Mouse (Mus musculus) heart, embryonic 16.5 days (tissue): ENCODE data around the gene Cobl. TPM values are rescaled to one million over a fixed set of nuclear protein-coding genes. Genes with fewer than 3 reads are reported as not detected.

Source experiments
- ATAC-seq: fragments of 200-750 bp; cut with Nextera tagmentation; replicated peaks from 2 replicates; pipeline ENCODE4 v1.8.0; 2017; ENCODE audit warnings: moderate number of reproducible peaks; ENCODE audit not compliant: insufficient read depth, low FRiP score; ENCODE audit errors: extremely low read depth
- H3K27ac ChIP-seq: fragments of 300-500 bp; sonication (generic); 2 replicates; pipeline ENCODE4 v1.5.1; 2014; ENCODE audit warnings: mild to moderate bottlenecking, low read length, control low read depth, moderate library complexity
- H3K27me3 ChIP-seq: fragments of 300-500 bp; sonication (generic); 2 replicates; pipeline ENCODE4 v1.6.1; 2014; ENCODE audit warnings: low read length, mixed read lengths; ENCODE audit not compliant: control insufficient read depth, insufficient read depth
- H3K36me3 ChIP-seq: fragments of 300-500 bp; sonication (generic); 2 replicates; pipeline ENCODE4 v1.6.1; 2014; ENCODE audit not compliant: control insufficient read depth, insufficient read depth
- H3K4me1 ChIP-seq: fragments of 300-500 bp; sonication (generic); 2 replicates; pipeline ENCODE4 v1.6.1; 2014; ENCODE audit warnings: low read length, mixed read lengths; ENCODE audit not compliant: control insufficient read depth, insufficient read depth
- H3K4me2 ChIP-seq: fragments of 300-500 bp; sonication (generic); 2 replicates; pipeline ENCODE4 v1.6.1; 2014; ENCODE audit warnings: low read depth, mild to moderate bottlenecking, control low read depth, low read length
- H3K4me3 ChIP-seq: fragments of 300-500 bp; sonication (generic); 2 replicates; pipeline ENCODE4 v1.5.1; 2014; ENCODE audit warnings: mild to moderate bottlenecking, control low read depth, low read length
- H3K9ac ChIP-seq: fragments of 300-500 bp; sonication (generic); 2 replicates; pipeline ENCODE4 v1.6.1; 2014; ENCODE audit warnings: low read length, control low read depth
- H3K9me3 ChIP-seq: fragments of 300-500 bp; sonication (generic); replicated peaks from 2 replicates; pipeline ENCODE4 v1.6.1; 2016; ENCODE audit warnings: low read length; ENCODE audit not compliant: control insufficient read depth
- WGBS: fragments of 180-500 bp; shearing (Covaris S2); extraction: QIAGEN DNeasy Blood & Tissue Kit; methylation state at CpG from one replicate; pipeline ENCODE4 v1.1.7; 2014; 5-methylcytosine and 5-hydroxymethylcytosine counted together
- polyA plus RNA-seq: library from polyadenylated mRNA; unstranded; fragments of >200 nt; fragmentation: Nextera tagmentation; extraction: Ambion mirVana; gene quantifications from 2 replicates; pipeline ENCODE4 v1.2.1, GENCODE M21; 2015

The Cobl gene
- polyA plus RNA-seq, 1 experiment from 2014 or later, result 45.4 TPM

GRCm38 (mm10) chr11:12197542-12197941 is 267.2 kb downstream of the Cobl start:
- Histone ChIP-seq H3K27ac (no peak overlapping the region), H3K4me3 (no peak overlapping the region), H3K27me3 (no peaks in the 10 kb centered on the region), H3K36me3 (no peaks in the 10 kb centered on the region), H3K9me3 (no peaks in the 10 kb centered on the region), H3K4me2 (no peak overlapping the region), H3K9ac (no peak overlapping the region), H3K4me1 (no peaks in the 10 kb centered on the region)
- 72% methylated on average over 4 of the region's 4 CpGs for WGBS
- no peak for ATAC-seq

DNA sequence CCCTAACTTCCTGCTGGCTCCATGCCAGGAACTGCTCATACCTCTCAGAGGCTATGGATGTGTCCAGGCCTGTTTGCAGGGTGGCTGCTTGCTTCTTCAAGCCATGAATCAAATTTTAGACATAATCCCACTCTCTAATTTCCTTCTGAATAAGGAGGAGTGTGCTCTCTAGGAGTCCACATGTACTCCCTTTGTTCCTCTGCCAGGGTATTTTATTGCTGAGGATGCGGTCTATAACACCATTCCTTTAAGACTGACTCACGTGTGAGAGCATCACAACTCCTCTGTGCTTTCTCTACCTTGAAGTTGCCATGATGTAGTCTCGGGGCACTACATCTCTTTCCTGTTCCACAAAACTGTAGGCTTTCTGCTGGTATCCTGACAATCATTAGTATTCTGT is 269.4 kb downstream of the Cobl start:
- no peak overlapping the region for H3K4me2 ChIP-seq
- ATAC-seq, result no peak
- H3K9me3 ChIP-seq, result no peaks in the 10 kb centered on the region
- no peaks in the 10 kb centered on the region for H3K36me3 ChIP-seq
- H3K9ac ChIP-seq, result no peak overlapping the region
- no peaks in the 10 kb centered on the region for H3K27me3 ChIP-seq
- H3K4me1 ChIP-seq, result no peaks in the 10 kb centered on the region
- H3K4me3 ChIP-seq, result no peak overlapping the region
- WGBS, result 84% methylated on average over 3 of the region's 3 CpGs
- no peak overlapping the region for H3K27ac ChIP-seq

DNA sequence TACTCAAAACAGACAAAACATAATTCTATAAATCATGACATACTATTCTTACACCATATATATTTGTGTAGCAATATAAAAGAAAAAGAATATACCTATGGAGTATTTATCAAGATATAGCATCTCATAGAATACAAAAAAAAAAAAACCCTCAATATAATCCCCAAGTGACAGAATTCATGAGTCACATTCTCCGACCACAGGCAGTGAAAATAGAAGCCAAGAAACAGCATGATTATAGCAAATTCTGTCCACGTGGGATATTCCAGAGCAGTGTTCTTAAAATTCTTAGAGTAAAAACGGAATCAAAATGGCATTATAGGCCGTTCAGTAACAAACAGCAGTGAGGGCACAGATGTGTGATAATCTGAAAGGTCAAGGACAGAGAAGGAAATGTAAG is 271.4 kb downstream of the Cobl start:
- 60% methylated on average over 4 of the region's 4 CpGs for WGBS
- Histone ChIP-seq H3K27me3 (no peaks in the 10 kb centered on the region), H3K27ac (no peak overlapping the region), H3K4me1 (no peaks in the 10 kb centered on the region), H3K36me3 (no peaks in the 10 kb centered on the region), H3K4me3 (no peak overlapping the region), H3K4me2 (no peak overlapping the region), H3K9ac (no peak overlapping the region), H3K9me3 (no peaks in the 10 kb centered on the region)
- no peak for ATAC-seq

DNA sequence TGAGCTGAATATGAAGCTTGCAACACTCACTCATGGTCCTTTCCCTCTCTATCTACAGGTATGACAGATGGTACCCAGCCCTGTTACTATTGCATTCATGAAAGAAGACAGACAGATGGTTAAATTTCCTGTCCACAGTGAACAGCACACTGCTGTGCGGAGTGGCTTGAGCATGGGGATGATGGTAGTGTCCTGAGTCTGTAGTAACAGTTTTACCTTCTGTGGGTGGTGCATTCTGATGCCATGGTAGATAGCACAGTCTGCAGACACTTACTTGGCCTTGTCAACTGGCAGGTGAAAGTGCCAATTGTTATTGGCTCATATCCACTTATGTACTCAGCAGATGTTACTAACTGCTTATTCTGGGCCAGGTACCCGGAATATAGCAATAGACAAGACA is 273.4 kb downstream of the Cobl start:
- 73% methylated on average over 2 of the region's 2 CpGs for WGBS

GRCm38 (mm10) chr11:12190417-12190816 is 274.3 kb downstream of the Cobl start:
- Histone ChIP-seq H3K27ac (no peak overlapping the region), H3K36me3 (no peaks in the 10 kb centered on the region), H3K27me3 (no peaks in the 10 kb centered on the region), H3K4me2 (no peak overlapping the region), H3K9ac (no peak overlapping the region), H3K4me3 (no peak overlapping the region), H3K9me3 (no peaks in the 10 kb centered on the region), H3K4me1 (no peaks in the 10 kb centered on the region)
- 50% methylated on average over 1 of the region's 1 CpGs for WGBS
- ATAC-seq, result no peak

More for the DNA sequence above, 273.4 kb downstream of the Cobl start:
- H3K4me1 ChIP-seq, result no peaks in the 10 kb centered on the region
- no peak overlapping the region for H3K4me3 ChIP-seq
- H3K36me3 ChIP-seq, result no peaks in the 10 kb centered on the region
- no peak for ATAC-seq
- no peaks in the 10 kb centered on the region for H3K27me3 ChIP-seq
- no peak overlapping the region for H3K27ac ChIP-seq
- no peak overlapping the region for H3K9ac ChIP-seq
- H3K9me3 ChIP-seq, result no peaks in the 10 kb centered on the region
- no peak overlapping the region for H3K4me2 ChIP-seq
